Mouse (Mus musculus) intestine, embryonic 16.5 days (tissue): ENCODE measurements around the gene 1700061G19Rik. TPM values are rescaled to one million over a fixed set of nuclear protein-coding genes. Genes with fewer than 3 reads are reported as not detected.
A peak's percentile ranks its signal among the peaks of the same experiment; 100 is the strongest.

Experiments
- ATAC-seq: fragments of 200-750 bp; cut with Nextera tagmentation; 2 replicates; pipeline ENCODE4 v1.8.0; 2017; ENCODE audit warnings: moderate TSS enrichment, moderate library complexity
- H3K27ac ChIP-seq: fragments of 300-500 bp; sonication (generic); 2 replicates; pipeline ENCODE4 v1.5.1; 2014; ENCODE audit warnings: mild to moderate bottlenecking, low read length
- H3K27me3 ChIP-seq: fragments of 300-500 bp; sonication (generic); replicated peaks from 2 replicates; pipeline ENCODE4 v1.6.1; 2014; ENCODE audit warnings: low read length, control low read depth, mixed read lengths; ENCODE audit not compliant: control insufficient read depth, insufficient read depth
- H3K36me3 ChIP-seq: fragments of 300-500 bp; sonication (generic); 2 replicates; pipeline ENCODE4 v1.6.1; 2014; ENCODE audit warnings: low read length, control low read depth; ENCODE audit not compliant: control insufficient read depth, insufficient read depth
- H3K4me1 ChIP-seq: fragments of 300-500 bp; sonication (generic); 2 replicates; pipeline ENCODE4 v1.6.1; 2014; ENCODE audit warnings: low read length, control low read depth, mixed read lengths; ENCODE audit not compliant: control insufficient read depth, insufficient read depth
- H3K4me2 ChIP-seq: fragments of 300-500 bp; sonication (generic); 2 replicates; pipeline ENCODE4 v1.6.1; 2014; ENCODE audit warnings: low read depth, low read length, control low read depth
- H3K4me3 ChIP-seq: fragments of 300-500 bp; sonication (generic); 2 replicates; pipeline ENCODE4 v1.5.1; 2014; ENCODE audit warnings: mild to moderate bottlenecking, low read length
- H3K9ac ChIP-seq: fragments of 300-500 bp; sonication (generic); 2 replicates; pipeline ENCODE4 v1.6.1; 2014; ENCODE audit warnings: low read depth, low read length
- H3K9me3 ChIP-seq: fragments of 300-500 bp; sonication (generic); 2 replicates; pipeline ENCODE4 v1.6.1; 2016; ENCODE audit warnings: low read length, control low read depth; ENCODE audit not compliant: control insufficient read depth
- WGBS: fragments of 180-500 bp; shearing (Covaris S2); extraction: QIAGEN DNeasy Blood & Tissue Kit; methylation state at CpG from one replicate; pipeline ENCODE4 v1.1.7; 2014; 5-methylcytosine and 5-hydroxymethylcytosine counted together
- polyA plus RNA-seq: library from polyadenylated mRNA; unstranded; fragments of >200 nt; fragmentation: Nextera tagmentation; extraction: Ambion mirVana; gene quantifications from 2 replicates; pipeline ENCODE4 v1.2.1, GENCODE M21; 2015

The 1700061G19Rik gene
- polyA plus RNA-seq, 1 experiment from 2014 or later: 0.17 TPM

DNA sequence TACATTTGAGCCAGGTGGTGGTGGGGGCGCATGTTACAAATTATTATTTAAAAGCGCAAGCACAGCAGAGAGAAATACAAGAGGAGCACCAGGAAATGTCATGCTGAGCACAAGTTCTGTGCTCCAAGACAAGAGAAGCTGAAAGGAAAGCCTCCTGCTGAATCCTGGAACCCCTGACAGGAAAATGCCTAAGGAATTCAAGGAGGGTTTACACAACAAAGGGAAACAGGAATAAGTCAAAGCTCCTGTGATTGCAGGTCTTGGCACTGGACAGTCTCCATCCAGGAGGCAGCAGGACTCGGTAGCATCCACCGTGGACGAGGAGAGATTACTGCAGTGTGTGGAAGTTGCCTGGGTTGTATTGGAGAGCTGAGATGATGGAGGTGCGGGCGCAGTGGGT, 9.2 kb upstream of the 1700061G19Rik start:
- H3K27ac ChIP-seq: no peak overlapping the region
- no peak overlapping the region for H3K9ac ChIP-seq
- H3K27me3 ChIP-seq: no peaks in the 10 kb centered on the region
- no peaks in the 10 kb centered on the region for H3K4me1 ChIP-seq
- H3K4me2 ChIP-seq: no peak overlapping the region
- H3K36me3 ChIP-seq: no peaks in the 10 kb centered on the region
- H3K4me3 ChIP-seq: no peak overlapping the region
- peaks cover 5% of the 10 kb centered on the region for H3K9me3 ChIP-seq
- 71% methylated on average over 7 of the region's 7 CpGs for WGBS
- no peak for ATAC-seq

DNA sequence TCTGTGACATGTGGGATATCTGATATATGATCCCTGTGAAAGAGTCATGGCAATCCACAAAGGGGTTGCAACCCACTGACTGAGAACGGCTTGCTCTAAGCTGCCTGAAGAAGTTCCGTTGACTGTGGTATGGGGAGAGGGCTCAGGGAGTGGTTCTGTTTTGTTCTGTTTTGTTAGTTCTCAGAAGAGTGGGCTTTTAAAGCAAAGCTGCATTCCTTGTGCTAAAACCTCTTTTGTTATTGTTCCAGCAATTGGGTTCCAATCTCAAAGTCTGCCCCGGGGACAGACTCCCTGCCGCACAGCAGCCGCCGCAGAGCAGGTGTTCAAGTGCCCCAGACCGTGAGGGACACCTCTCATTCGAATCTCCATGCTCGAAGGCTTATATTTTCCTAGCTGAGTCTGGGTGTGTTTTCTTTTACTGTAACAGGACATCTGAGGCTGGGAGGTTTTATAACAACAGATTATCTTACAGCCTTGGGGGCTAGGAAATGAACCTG, 5.7 kb upstream of the 1700061G19Rik start:
- Histone ChIP-seq H3K36me3 (no peaks in the 10 kb centered on the region), H3K4me3 (no peak overlapping the region), H3K9ac (no peak overlapping the region), H3K27me3 (no peaks in the 10 kb centered on the region), H3K4me2 (no peak overlapping the region), H3K27ac (no peak overlapping the region), H3K9me3 (peaks cover 5% of the 10 kb centered on the region), H3K4me1 (no peaks in the 10 kb centered on the region)
- 81% methylated on average over 9 of the region's 9 CpGs for WGBS
- ATAC-seq: no peak

DNA sequence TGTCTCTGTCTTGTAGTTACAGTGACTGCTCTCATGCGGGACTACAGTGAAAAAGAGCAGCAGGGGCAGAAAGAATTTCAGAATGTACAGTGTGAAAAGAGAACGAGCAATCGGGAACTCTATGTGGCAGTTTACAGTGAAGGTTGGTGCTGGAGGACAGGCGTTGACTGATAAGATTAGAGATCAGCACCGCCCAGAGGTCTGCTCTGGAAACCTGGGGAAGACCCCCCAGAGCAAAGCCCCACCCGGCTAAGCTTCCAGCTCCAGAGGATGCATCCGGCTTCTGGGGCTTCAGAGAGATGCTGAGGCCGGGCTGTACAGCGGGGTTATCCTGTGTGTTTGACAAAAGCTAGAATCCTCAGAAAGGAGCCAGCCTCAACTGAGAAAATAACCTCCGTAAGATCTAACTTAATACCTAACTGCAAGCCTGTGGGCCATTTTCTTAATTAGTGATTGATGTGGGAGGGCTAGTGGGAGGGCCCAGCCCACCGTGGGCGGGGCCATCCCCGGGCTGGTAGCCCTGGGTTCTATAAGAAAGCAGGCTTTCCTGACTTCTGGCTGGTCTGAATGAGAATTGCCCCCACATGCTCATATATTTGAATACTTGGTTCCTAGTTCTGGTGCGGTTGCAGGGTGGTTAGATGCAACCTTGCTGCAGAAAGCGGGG, 4.9 kb upstream of the 1700061G19Rik start:
- H3K9me3 ChIP-seq: peaks cover 5% of the 10 kb centered on the region
- no peak overlapping the region for H3K9ac ChIP-seq
- 65% methylated on average over 15 of the region's 15 CpGs for WGBS
- H3K4me3 ChIP-seq: no peak overlapping the region
- no peak overlapping the region for H3K27ac ChIP-seq
- no peak overlapping the region for H3K4me2 ChIP-seq
- ATAC-seq: no peak
- no peaks in the 10 kb centered on the region for H3K27me3 ChIP-seq
- H3K4me1 ChIP-seq: no peaks in the 10 kb centered on the region
- H3K36me3 ChIP-seq: no peaks in the 10 kb centered on the region

DNA sequence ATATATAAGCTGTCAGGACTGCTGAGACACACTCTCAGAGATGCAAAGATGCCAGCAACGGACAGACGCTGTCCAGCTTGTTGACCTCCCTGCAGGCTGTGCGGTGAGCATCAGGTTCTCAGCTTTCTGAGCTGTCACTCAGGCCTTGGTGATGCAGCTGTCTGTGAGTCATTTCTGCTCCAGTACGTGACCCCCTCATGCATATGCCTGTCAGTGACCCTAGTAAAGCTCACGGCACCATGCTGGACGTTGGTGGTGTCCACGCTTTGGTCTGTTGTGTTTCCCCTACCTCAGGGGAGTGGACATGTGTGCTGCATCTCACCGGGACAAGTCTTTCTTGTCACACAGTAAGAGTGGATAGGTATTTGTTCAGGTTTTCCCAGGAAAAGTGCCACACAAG, 3.5 kb upstream of the 1700061G19Rik start:
- Histone ChIP-seq H3K36me3 (no peaks in the 10 kb centered on the region), H3K9ac (no peak overlapping the region), H3K4me3 (no peak overlapping the region), H3K27ac (no peak overlapping the region), H3K4me2 (no peak overlapping the region), H3K27me3 (no peaks in the 10 kb centered on the region), H3K4me1 (no peaks in the 10 kb centered on the region), H3K9me3 (peaks cover 5% of the 10 kb centered on the region)
- ATAC-seq: no peak
- WGBS: 58% methylated on average over 8 of the region's 8 CpGs

DNA sequence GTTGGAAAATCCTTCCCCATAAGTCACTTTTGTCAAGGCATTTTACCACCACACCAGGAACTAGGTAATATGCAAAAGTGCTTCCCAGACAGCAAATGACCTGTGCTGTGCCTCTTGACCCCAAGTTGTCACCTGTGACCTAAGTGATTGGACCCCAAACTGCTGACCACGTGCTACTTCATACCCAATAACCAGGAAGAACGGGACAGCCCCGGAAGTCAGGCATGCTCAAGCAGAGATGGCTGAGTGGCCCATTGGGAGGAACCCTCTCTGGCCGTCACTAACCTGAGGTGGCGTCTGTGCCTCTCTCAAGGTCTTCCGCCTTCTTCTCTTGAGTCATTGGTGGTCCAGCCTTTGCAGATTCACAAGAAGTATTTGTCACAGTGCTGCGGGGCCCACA, 2.8 kb upstream of the 1700061G19Rik start:
- no peaks in the 10 kb centered on the region for H3K9me3 ChIP-seq
- 72% methylated on average over 7 of the region's 7 CpGs for WGBS

DNA sequence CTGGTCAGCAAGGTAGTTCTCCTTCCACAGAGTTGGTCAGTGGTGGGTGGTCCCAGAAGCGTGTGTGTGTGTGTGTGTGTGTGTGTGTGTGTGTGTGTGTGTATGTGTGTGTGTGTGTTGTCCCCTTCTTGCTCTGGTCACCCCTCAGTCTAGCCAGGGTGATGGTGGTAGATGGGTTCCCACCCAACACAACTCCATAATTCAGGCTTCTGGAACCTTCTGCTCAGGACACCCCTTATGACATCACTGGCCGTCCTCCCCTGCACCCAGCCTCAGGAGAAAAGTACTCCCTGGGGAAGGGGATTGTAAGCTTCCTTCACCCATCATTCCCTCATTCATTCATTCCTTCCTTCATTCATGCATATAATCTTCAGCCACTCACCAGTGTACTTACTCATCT, 1.0 kb upstream of the 1700061G19Rik start, which contains the start of gene Acsbg2:
Gene Acsbg2 (minus strand): TSS at position 211 of the 400 bp plus-strand sequence.
- Histone ChIP-seq H3K9me3 (no peaks in the 10 kb centered on the region), H3K4me2 (no peak within 1 kb of the TSS), H3K9ac (no peak within 1 kb of the TSS), H3K4me1 (no peaks in the 10 kb centered on the region), H3K4me3 (no peak within 1 kb of the TSS), H3K27ac (no peak within 1 kb of the TSS), H3K27me3 (no peaks in the 10 kb centered on the region), H3K36me3 (no peaks in the 10 kb centered on the region)
- no peak for ATAC-seq
- 92% methylated on average over 2 of the region's 2 CpGs for WGBS

More for the DNA sequence above, 2.8 kb upstream of the 1700061G19Rik start:
- no peak overlapping the region for H3K4me3 ChIP-seq
- no peak for ATAC-seq
- H3K27ac ChIP-seq: no peak overlapping the region
- H3K9ac ChIP-seq: no peak overlapping the region
- no peaks in the 10 kb centered on the region for H3K36me3 ChIP-seq
- no peaks in the 10 kb centered on the region for H3K27me3 ChIP-seq
- H3K4me2 ChIP-seq: no peak overlapping the region
- H3K4me1 ChIP-seq: no peaks in the 10 kb centered on the region

DNA sequence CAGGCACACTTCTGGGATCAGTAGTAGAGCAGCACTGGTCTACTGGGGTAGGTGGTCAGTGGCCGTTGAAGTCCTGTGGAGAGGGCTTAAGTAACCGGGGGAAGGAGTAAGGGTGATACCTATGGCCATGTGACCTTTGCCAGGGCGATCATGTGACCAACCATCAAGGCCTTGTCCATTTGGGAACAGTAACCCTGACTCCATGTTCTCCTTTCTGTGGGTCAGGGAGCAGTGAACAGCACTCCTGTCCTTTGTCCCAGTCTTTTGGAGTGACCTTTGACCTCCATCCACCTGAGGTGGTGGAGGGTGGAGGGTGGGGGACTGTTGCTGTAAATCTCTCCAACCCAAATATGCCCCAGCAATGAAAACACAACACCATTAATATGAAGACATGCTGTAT, 1.2 kb downstream of the 1700061G19Rik start:
- no peaks in the 10 kb centered on the region for H3K27me3 ChIP-seq
- H3K9me3 ChIP-seq: no peaks in the 10 kb centered on the region
- no peaks in the 10 kb centered on the region for H3K4me1 ChIP-seq
- no peak overlapping the region for H3K27ac ChIP-seq
- H3K9ac ChIP-seq: no peak overlapping the region
- ATAC-seq: no peak
- H3K4me2 ChIP-seq: no peak overlapping the region
- WGBS: 84% methylated on average over 3 of the region's 3 CpGs
- no peaks in the 10 kb centered on the region for H3K36me3 ChIP-seq
- no peak overlapping the region for H3K4me3 ChIP-seq

DNA sequence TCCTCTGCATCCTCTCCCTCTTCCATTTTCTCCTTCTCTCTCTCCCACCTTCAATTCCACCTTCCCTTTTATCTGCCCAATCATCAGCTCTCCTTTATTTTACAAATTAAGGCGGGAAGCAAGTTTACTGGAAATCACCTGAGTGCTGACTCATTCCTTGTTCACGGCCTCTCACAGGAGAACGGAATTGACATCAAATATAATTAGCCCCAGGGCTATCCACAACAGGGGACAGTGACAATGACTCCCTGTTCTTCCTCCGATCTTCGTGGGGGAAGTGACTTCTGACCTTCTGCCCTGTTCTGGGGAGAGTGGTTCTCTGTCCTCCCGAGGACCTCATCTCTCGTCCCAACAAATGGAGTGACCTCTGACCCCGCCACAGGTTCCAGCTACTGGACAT, 1.7 kb downstream of the 1700061G19Rik start:
- Histone ChIP-seq H3K4me2 (no peak overlapping the region), H3K27me3 (no peaks in the 10 kb centered on the region), H3K36me3 (no peaks in the 10 kb centered on the region), H3K27ac (no peak overlapping the region), H3K9me3 (no peaks in the 10 kb centered on the region), H3K4me1 (no peaks in the 10 kb centered on the region), H3K4me3 (no peak overlapping the region), H3K9ac (no peak overlapping the region)
- WGBS: 59% methylated on average over 8 of the region's 8 CpGs
- ATAC-seq: no peak

DNA sequence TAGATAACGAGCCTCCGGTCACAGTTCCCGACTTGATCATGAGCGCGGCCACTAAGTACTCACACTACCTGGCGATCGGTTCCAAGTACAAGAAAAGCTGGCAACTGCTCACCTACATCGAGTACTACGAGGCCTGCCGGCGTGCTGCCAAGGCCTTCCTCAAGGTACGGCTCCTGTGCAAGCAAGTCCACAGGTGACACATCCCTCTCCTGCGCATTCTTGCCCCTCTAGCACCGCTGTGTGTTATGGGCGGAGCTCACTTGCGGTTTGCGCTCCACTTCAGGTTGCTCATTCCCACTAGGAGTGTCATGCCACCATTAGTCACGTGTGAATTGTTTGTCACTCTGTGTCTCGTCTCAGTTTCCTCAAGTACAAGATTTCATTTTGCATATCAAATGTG, 2.1 kb downstream of the 1700061G19Rik start:
- Histone ChIP-seq H3K4me3 (no peak overlapping the region), H3K4me2 (no peak overlapping the region), H3K36me3 (no peaks in the 10 kb centered on the region), H3K4me1 (no peaks in the 10 kb centered on the region), H3K9ac (no peak overlapping the region), H3K27ac (no peak overlapping the region), H3K27me3 (no peaks in the 10 kb centered on the region), H3K9me3 (no peaks in the 10 kb centered on the region)
- ATAC-seq: no peak
- 88% methylated on average over 19 of the region's 19 CpGs for WGBS

DNA sequence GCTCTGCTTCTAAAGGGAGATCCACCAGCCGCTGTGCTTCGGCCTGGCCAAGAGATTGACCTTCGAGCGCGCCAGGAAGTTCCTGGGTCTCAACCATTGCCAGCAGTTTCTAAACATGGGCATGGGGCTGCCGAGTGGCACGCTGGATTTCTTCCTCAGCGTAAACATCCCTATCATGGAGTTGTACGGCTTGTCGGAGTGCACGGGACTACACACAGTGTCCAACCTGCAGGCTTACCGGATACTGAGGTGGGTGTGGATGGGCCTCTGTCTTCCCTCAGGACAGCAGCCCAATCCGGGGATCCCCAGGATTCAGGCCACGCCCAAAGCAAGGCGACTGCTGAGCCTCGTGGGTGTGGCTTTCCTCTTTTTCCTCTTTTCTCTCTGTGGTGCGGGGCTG, 8.3 kb downstream of the 1700061G19Rik start:
- no peaks in the 10 kb centered on the region for H3K27me3 ChIP-seq
- no peaks in the 10 kb centered on the region; the same call in 1 of the 2 replicates for H3K4me1 ChIP-seq
- no peak overlapping the region for H3K27ac ChIP-seq
- H3K4me2 ChIP-seq: peak overlapping the region; percentile 42
- peaks cover 3% of the 10 kb centered on the region; the same call in 1 of the 2 replicates for H3K9me3 ChIP-seq
- ATAC-seq: peak; percentile 69
- 25% methylated on average over 17 of the region's 17 CpGs for WGBS
- H3K4me3 ChIP-seq: peak overlapping the region; percentile 26
- no peaks in the 10 kb centered on the region for H3K36me3 ChIP-seq
- H3K9ac ChIP-seq: no peak overlapping the region
